Mouse (Mus musculus) ES-Bruce4 (cell line): ENCODE measurements around the gene Fbxo28.

ENCODE experiments used
- CTCF ChIP-seq: IDR thresholded peaks from one replicate; pipeline ENCODE4 v1.8.1; 2011; ENCODE audit warnings: low read depth, low read length
- POLR2A ChIP-seq: IDR thresholded peaks from one replicate; pipeline ENCODE4 v1.8.1; 2011; ENCODE audit warnings: low read length; ENCODE audit not compliant: insufficient read depth

DNA sequence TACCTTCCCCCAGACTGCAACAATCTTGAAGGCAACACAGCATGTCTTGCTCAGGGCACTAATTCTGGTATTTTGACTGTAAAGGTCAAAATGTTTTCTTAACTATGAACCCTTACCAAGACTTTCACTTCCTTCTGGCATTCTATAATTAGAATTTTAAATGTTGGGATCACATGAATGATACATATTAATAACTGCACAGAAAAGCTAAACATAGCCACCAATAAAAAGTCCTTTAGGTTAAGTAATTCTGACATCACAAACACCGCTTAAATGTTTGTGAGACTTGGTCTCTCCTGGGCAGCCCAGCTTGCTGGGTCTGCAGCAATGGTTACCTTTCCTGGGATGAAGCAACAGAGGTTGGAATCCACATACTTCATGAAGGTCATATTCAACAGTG, 15.5 kb downstream of the Fbxo28 start:
- TF ChIP-seq CTCF (no peak), POLR2A (no peak)
